Mouse (Mus musculus): Measurements from ENCODE around the gene Cdkal1.

DNA sequence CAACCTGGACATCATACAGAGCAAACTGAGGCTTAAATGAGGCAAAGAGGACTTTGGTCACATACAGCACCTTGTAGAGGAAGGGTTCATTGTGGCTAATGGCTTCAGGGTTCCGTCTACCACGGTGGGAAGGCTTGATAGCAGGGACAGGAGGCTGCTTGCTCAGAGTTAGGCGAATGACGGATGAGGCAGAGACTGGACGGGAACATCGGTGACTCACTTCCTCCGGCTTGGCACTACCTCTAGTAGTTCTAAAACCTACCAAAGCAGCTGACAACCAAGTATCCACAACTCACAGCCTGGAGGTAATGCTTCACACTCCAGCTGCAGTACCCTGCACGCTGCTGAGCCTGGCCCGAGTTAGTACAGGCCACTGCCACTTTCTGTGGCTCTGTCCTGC lies 706.9 kb downstream of the Cdkal1 start:
- TF ChIP-seq POLR2A (IDR thresholded peaks at IDR 0.05; ENCODE audit: low read depth, low read length) (no peak), CTCF (conservative IDR thresholded peaks at IDR 0.05; ENCODE audit: insufficient read depth, insufficient read length, low read depth, low read length) (no peak)
